Mouse (Mus musculus) heart, postnatal 0 days (tissue): ENCODE results near the gene Ssh2. TPM values are rescaled to one million over a fixed set of nuclear protein-coding genes. Genes with fewer than 3 reads are reported as not detected.

Experiments used
- ATAC-seq: fragments of 200-750 bp; cut with Nextera tagmentation; 2 replicates; pipeline ENCODE4 v1.8.0; 2017; ENCODE audit warnings: low read depth, moderate number of reproducible peaks, moderate library complexity; ENCODE audit not compliant: insufficient read depth
- DNase-seq: peaks from one replicate; pipeline ENCODE4 v3.0.0-alpha.2; 2016; ENCODE audit warnings: low spot score
- H3K27ac ChIP-seq: fragments of 300-500 bp; sonication (generic); 2 replicates; pipeline ENCODE4 v1.5.1; 2014; ENCODE audit warnings: low read depth, mild to moderate bottlenecking
- H3K27me3 ChIP-seq: fragments of 300-500 bp; sonication (generic); 2 replicates; pipeline ENCODE4 v1.6.1; 2014; ENCODE audit warnings: low read length, mixed read lengths; ENCODE audit not compliant: control insufficient read depth, insufficient read depth
- H3K36me3 ChIP-seq: fragments of 300-500 bp; sonication (generic); replicated peaks from 2 replicates; pipeline ENCODE4 v1.6.1; 2014; ENCODE audit warnings: low read length, mixed read lengths; ENCODE audit not compliant: control insufficient read depth, insufficient read depth
- H3K4me1 ChIP-seq: fragments of 300-500 bp; sonication (generic); 2 replicates; pipeline ENCODE4 v1.6.1; 2014; ENCODE audit warnings: antibody characterized with exemption; ENCODE audit not compliant: control insufficient read depth, insufficient read depth
- H3K4me2 ChIP-seq: fragments of 300-500 bp; sonication (generic); 2 replicates; pipeline ENCODE4 v1.6.1; 2014; ENCODE audit warnings: low read depth, mild to moderate bottlenecking, low read length, moderate library complexity
- H3K4me3 ChIP-seq: fragments of 300-500 bp; sonication (generic); 2 replicates; pipeline ENCODE4 v1.5.1; 2014; ENCODE audit warnings: low read depth, low read length
- H3K9ac ChIP-seq: fragments of 300-500 bp; sonication (generic); replicated peaks from 2 replicates; pipeline ENCODE4 v1.6.1; 2014; ENCODE audit warnings: low read depth, low read length, mixed read lengths
- H3K9me3 ChIP-seq: fragments of 300-500 bp; sonication (generic); replicated peaks from 2 replicates; pipeline ENCODE4 v1.6.1; 2016; ENCODE audit warnings: low read length; ENCODE audit not compliant: control insufficient read depth
- CTCF ChIP-seq: IDR thresholded peaks from 2 replicates; pipeline ENCODE4 v1.5.1; 2016; ENCODE audit warnings: antibody characterized with exemption, control low read depth, low read depth
- EP300 ChIP-seq: IDR thresholded peaks from 2 replicates; pipeline ENCODE4 v1.6.1; 2016; ENCODE audit warnings: antibody characterized with exemption, low read depth
- WGBS: fragments of 180-500 bp; shearing (Covaris S2); extraction: QIAGEN DNeasy Blood & Tissue Kit; methylation state at CpG from one replicate; pipeline ENCODE4 v1.1.7; 2014; 5-methylcytosine and 5-hydroxymethylcytosine counted together
- polyA plus RNA-seq: library from polyadenylated mRNA; unstranded; fragments of >200 nt; fragmentation: Nextera tagmentation; extraction: Ambion mirVana; gene quantifications from 2 replicates; pipeline ENCODE4 v1.2.1, GENCODE M21; 2015
- total RNA-seq: library from RNA; depleted of rRNA; stranded (reverse); fragments of >200 nt; gene quantifications from 2 replicates; pipeline ENCODE4 v1.2.3, GENCODE M21; 2014; ENCODE audit warnings: low replicate concordance

Ssh2 gene
- total and polyA plus RNA-seq, 2 experiments from 2014 or later: 21.0 to 60.6 TPM

DNA sequence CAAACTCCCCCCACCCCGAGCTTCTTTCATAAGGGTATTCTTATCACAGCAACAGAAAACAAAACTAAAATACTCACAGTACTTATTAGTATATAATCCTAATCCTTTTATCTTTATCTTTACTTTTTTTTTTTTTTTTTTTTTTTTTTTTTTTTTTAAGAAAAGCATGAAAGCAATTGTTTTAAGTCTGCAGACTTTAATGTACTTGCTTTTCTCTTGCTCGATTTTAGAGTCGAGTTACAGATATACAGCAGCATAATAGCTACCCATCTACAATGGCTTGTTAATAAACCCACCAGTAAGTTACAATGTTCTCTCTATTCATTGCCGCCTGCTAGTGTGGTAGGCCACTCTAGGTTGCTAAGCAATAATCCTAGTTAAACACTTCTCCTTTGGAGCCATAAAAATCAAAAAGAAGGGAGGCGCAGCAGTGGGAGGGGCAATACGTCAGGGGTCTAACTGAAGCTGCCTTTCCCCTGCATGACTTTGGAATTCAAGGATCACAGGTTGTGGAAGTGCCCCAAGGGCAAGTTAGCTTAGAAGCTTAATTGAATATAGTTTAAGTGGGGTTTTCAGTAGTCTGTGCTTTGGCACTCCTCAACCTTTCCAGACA, 22.0 kb upstream of the Ssh2 start:
- DNase-seq (peak; percentile 44), ATAC-seq (no peak)
- Histone ChIP-seq H3K4me1 (peaks cover 24% of the 10 kb centered on the region), H3K9me3 (no peaks in the 10 kb centered on the region), H3K27ac (0 out of 2 replicates have a peak overlapping the region, but pooled peaks have one; percentile 20), H3K4me3 (no peak overlapping the region), H3K36me3 (no peaks in the 10 kb centered on the region), H3K9ac (no peak overlapping the region), H3K4me2 (no peak overlapping the region; the same call in 1 of the 2 replicates), H3K27me3 (no peaks in the 10 kb centered on the region)
- TF ChIP-seq CTCF (no peak), EP300 (no peak)
- WGBS: 49% methylated on average over 6 of the region's 6 CpGs

DNA sequence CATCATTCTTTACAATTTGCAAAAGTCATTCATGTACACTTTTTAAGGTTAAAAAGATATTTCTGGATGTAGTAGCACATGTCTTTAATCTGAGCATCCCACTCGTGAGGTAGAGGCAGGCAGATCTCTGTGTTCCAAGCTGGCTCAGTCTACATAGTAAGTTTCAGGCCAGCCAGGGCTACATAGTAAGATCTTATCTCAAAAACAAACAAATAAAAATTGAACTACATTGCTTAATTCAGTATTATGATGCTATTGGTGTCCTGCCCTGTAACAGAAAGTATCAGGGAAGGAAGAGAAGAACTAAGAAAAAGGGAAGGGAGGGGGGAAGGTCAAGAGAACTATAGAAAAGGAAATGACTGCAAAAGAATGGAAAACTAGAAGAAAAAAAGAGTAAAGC, 21.3 kb upstream of the Ssh2 start:
- no peak overlapping the region for H3K4me3 ChIP-seq
- H3K27me3 ChIP-seq: no peaks in the 10 kb centered on the region
- 80% methylated on average over 1 of the region's 1 CpGs for WGBS
- no peak overlapping the region for H3K9ac ChIP-seq
- no peaks in the 10 kb centered on the region for H3K9me3 ChIP-seq
- H3K36me3 ChIP-seq: no peaks in the 10 kb centered on the region
- TF ChIP-seq CTCF (no peak), EP300 (no peak)
- no peak for ATAC-seq
- H3K4me1 ChIP-seq: peaks cover 24% of the 10 kb centered on the region
- H3K27ac ChIP-seq: peak overlapping the region; percentile 9
- H3K4me2 ChIP-seq: no peak overlapping the region
- DNase-seq: no peak

DNA sequence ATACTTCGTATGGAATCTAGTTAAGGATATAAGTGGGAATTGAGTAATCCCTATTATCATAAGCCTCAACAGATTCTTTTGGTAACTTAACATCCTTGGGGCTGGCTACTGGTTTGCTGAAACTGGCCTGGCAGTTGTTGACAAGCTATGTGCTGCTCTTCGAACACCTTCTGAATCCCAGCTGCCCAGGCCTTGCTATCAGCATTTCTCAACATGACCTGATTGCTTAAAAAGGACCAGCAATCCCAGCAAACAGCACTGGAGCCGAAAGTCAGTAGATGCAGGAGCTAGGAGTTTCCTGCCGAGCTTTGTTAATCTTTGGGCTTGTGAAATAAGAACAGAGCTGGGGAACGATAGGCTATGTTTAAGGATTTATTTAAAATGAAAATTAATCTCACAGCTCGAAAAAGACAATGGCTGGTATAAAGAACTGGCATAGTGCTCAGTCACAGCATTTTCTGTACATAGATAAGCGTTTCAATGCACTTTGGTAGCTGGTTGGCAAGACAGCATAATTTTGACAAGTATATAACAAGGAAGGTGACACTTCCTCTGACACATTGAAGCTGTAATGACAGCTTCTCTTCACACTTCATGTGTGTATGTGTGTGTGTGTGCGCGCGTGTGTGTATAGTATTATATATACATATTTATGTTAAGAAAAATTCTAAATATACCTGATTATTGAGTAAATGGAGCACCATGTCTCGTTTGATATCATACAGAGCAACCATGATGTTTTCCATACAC, 20.6 kb upstream of the Ssh2 start:
- ATAC-seq: 0 out of 2 replicates have a peak, but pooled peaks have one; percentile 33
- Histone ChIP-seq H3K27me3 (no peaks in the 10 kb centered on the region), H3K9me3 (no peaks in the 10 kb centered on the region), H3K4me2 (no peak overlapping the region), H3K27ac (peak overlapping the region; percentile 9), H3K4me3 (no peak overlapping the region), H3K4me1 (peaks cover 24% of the 10 kb centered on the region), H3K9ac (no peak overlapping the region), H3K36me3 (no peaks in the 10 kb centered on the region)
- 37% methylated on average over 11 of the region's 11 CpGs for WGBS
- peak; percentile 39 for DNase-seq
- TF ChIP-seq CTCF (no peak), EP300 (no peak)

DNA sequence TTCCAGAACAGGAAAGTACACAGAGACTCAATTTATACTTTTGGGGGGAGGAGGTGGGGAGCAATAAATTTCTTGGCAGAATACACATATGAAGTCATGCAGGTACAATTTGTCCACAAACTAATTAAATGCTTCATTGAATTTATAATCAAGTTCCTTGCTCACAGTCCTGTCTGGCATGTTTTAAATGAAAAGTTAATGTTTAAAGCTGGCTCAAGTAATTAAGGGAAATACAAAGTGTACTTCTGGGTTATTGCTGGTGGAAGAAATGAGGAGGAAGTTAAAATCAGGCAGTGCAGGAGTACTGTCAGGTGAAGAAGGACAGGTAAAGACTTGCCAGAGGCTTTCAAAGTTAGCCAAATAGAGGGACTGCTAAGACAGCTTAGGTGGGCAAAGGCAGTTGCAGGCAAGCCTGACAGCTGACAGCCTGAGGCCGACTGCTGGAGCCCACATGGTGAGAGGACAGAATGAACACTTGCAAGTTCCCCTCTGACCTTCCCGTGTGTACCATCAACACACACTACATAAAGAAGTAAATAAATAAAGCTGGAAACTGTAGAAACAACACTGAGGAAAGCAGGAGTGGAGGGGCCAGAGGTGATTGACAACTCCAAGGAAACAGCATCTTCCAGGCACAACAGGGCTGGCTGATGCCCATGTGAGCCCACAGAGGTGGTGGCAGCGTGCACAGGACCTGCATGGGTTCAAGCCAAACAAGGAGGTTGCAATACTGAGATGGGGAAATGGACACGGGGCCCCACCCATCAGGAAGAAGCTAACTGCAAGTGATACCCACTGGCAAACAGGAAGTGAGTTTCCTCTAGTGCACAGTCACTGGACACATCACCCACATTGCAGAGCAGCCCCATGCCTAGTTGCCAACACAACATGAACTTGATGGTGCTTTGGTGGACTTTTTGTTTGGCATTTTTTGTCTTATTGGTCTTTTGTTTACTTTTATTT, 19.6 kb upstream of the Ssh2 start:
- Histone ChIP-seq H3K27ac (no peak overlapping the region), H3K36me3 (no peaks in the 10 kb centered on the region), H3K27me3 (no peaks in the 10 kb centered on the region), H3K9me3 (no peaks in the 10 kb centered on the region), H3K4me1 (peaks cover 24% of the 10 kb centered on the region), H3K4me3 (no peak overlapping the region), H3K4me2 (no peak overlapping the region), H3K9ac (no peak overlapping the region)
- ATAC-seq: no peak
- TF ChIP-seq EP300 (no peak), CTCF (no peak)
- WGBS: 47% methylated on average over 4 of the region's 4 CpGs
- no peak for DNase-seq

DNA sequence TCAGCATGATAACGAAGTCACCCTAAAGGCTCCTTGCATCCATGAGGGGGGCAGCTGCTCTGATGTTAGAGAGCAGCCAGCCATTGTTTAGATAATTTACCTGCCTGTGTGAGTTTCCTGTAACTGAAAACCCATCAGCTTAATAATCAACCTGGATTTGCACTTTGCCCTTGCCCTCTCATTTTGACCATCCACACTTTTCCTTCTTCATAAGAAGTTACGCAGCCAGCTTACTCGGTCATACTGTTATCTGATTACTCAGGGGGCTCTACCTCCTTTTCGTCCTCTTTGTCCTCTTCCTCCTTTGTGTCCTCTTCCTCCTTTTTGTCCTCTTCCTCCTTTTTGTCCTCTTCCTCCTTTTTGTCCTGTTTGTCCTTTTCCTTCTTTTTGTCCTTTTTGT, 16.5 kb upstream of the Ssh2 start:
- TF ChIP-seq EP300 (no peak), CTCF (no peak)
- no peak overlapping the region for H3K4me3 ChIP-seq
- peaks cover 19% of the 10 kb centered on the region for H3K4me1 ChIP-seq
- no peaks in the 10 kb centered on the region for H3K27me3 ChIP-seq
- H3K4me2 ChIP-seq: no peak overlapping the region
- H3K27ac ChIP-seq: no peak overlapping the region
- DNase-seq: no peak
- no peaks in the 10 kb centered on the region for H3K36me3 ChIP-seq
- no peak for ATAC-seq
- H3K9ac ChIP-seq: no peak overlapping the region
- 64% methylated on average over 4 of the region's 4 CpGs for WGBS
- H3K9me3 ChIP-seq: no peaks in the 10 kb centered on the region
